Mouse (Mus musculus): ENCODE measurements around the gene Arl15. TPM values are rescaled to one million over a fixed set of nuclear protein-coding genes. Genes with fewer than 3 reads are reported as not detected.
A peak's percentile ranks its signal among the peaks of the same experiment; 100 is the strongest.

Arl15 gene
- polyA plus RNA-seq, 1 experiment from 2014 or later, result 14.2 TPM

DNA sequence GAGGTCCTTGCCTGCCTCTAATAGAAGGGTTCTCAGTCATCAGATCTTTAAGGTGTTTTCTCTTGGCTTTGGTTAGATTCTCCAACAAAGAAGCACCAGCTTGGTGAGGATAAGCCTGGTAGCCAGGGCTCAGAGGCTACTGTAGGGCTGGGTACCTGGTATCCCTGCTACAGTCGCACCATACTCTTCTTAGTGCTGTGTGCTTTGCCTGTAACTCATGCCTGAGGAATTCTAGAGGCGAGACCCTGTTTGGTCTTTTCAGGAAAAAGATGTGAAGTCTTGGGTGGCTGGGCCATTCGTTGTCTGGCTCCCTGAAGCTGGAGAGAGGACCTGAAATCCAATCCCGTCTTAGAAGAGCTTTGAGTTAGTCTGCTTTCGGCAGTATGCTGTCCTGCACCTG is 93.8 kb downstream of the Arl15 start:
- peaks cover 32% of the 10 kb centered on the region for H3K4me1 ChIP-seq
- no peak overlapping the region for H3K9ac ChIP-seq
- no peaks in the 10 kb centered on the region for H3K9me3 ChIP-seq (replicated peaks)
- H3K36me3 ChIP-seq, result no peaks in the 10 kb centered on the region
- H3K27me3 ChIP-seq, result peaks cover 4% of the 10 kb centered on the region; the same call in 1 of the 2 replicates
- H3K4me3 ChIP-seq, result no peak overlapping the region
- H3K4me2 ChIP-seq (replicated peaks), result no peak overlapping the region
- ATAC-seq (ENCODE audit: low FRiP score), result no peak
- WGBS, result 49% methylated on average over 5 of the region's 5 CpGs
- no peak overlapping the region for H3K27ac ChIP-seq

GRCm38 (mm10) chr13:113888704-113889103 is 94.4 kb downstream of the Arl15 start:
- Histone ChIP-seq H3K9me3 (replicated peaks) (no peaks in the 10 kb centered on the region), H3K4me1 (peaks cover 32% of the 10 kb centered on the region), H3K4me2 (replicated peaks) (peak overlapping the region; percentile 36), H3K36me3 (no peaks in the 10 kb centered on the region), H3K27me3 (peaks cover 4% of the 10 kb centered on the region; the same call in 1 of the 2 replicates), H3K9ac (no peak overlapping the region), H3K4me3 (no peak overlapping the region), H3K27ac (no peak overlapping the region)
- peak; percentile 46; the same call in 1 of the 2 replicates for ATAC-seq (ENCODE audit: low FRiP score)
- WGBS, result 27% methylated on average over 16 of the region's 16 CpGs

GRCm38 (mm10) chr13:113889140-113890055 is 95.1 kb downstream of the Arl15 start:
- H3K27me3 ChIP-seq, result peaks cover 4% of the 10 kb centered on the region; the same call in 1 of the 2 replicates
- no peak overlapping the region for H3K4me3 ChIP-seq
- WGBS, result 65% methylated on average over 24 of the region's 24 CpGs
- no peak overlapping the region for H3K27ac ChIP-seq
- ATAC-seq (ENCODE audit: low FRiP score), result 0 out of 2 replicates have a peak, but pooled peaks have one; percentile 3
- H3K9ac ChIP-seq, result no peak overlapping the region
- H3K4me2 ChIP-seq (replicated peaks), result peak overlapping the region; percentile 36
- H3K4me1 ChIP-seq, result peaks cover 32% of the 10 kb centered on the region
- H3K36me3 ChIP-seq, result no peaks in the 10 kb centered on the region
- H3K9me3 ChIP-seq (replicated peaks), result no peaks in the 10 kb centered on the region

DNA sequence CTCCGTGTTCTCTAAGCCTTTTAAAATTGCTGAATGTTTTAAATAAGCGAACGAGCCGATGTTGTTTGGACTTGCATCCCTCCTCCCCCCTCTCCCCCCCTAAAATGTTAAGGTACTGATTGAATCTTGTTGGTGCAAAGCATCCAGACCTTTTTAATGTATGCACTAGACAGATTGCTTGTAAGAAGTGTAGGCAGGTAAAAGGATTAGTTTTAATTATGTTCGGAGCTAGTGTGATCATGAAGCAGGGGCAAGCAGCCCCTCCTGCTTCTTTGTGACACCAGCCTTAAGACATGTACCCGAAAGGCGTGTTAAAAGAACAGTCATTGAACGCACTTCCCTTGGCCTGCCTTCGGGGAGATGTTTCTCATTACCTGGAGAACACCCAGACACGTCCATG is 102.4 kb downstream of the Arl15 start:
- Histone ChIP-seq H3K27ac (no peak overlapping the region), H3K36me3 (no peaks in the 10 kb centered on the region), H3K4me2 (replicated peaks) (no peak overlapping the region), H3K4me3 (no peak overlapping the region), H3K9ac (no peak overlapping the region), H3K9me3 (replicated peaks) (no peaks in the 10 kb centered on the region), H3K27me3 (no peaks in the 10 kb centered on the region), H3K4me1 (no peaks in the 10 kb centered on the region)
- no peak for ATAC-seq (ENCODE audit: low FRiP score)
- 85% methylated on average over 10 of the region's 10 CpGs for WGBS

DNA sequence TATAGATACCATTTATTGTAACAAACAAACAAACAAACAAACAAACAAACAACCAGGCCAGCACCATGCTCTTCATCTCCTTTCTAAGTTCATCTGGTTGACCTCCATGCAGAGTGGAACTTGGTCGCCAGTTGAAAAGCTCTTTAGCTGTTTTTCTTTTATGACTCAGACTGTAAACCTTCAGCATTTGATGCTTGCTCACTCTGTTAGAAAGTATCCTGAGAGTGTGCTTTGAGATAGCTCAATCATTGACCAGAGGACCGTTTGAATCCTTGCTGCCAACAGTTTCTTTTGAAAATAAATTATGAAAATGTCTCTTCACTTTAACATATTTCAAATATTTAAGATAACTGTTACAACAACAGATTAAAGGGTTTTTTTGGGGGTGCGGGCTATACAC is 103.2 kb downstream of the Arl15 start:
- H3K27me3 ChIP-seq, result no peaks in the 10 kb centered on the region
- no peak overlapping the region for H3K4me3 ChIP-seq
- no peak overlapping the region for H3K27ac ChIP-seq
- no peaks in the 10 kb centered on the region for H3K36me3 ChIP-seq
- H3K9me3 ChIP-seq (replicated peaks), result no peaks in the 10 kb centered on the region
- H3K4me1 ChIP-seq, result no peaks in the 10 kb centered on the region
- ATAC-seq (ENCODE audit: low FRiP score), result no peak
- H3K9ac ChIP-seq, result no peak overlapping the region
- H3K4me2 ChIP-seq (replicated peaks), result no peak overlapping the region
- WGBS, result 92% methylated on average over 3 of the region's 3 CpGs

GRCm38 (mm10) chr13:113897951-113898350 is 103.6 kb downstream of the Arl15 start:
- no peaks in the 10 kb centered on the region for H3K4me1 ChIP-seq
- no peak overlapping the region for H3K4me3 ChIP-seq
- H3K36me3 ChIP-seq, result no peaks in the 10 kb centered on the region
- H3K27me3 ChIP-seq, result no peaks in the 10 kb centered on the region
- H3K27ac ChIP-seq, result no peak overlapping the region
- WGBS, result 93% methylated on average over 9 of the region's 9 CpGs
- no peak overlapping the region for H3K9ac ChIP-seq
- no peaks in the 10 kb centered on the region for H3K9me3 ChIP-seq (replicated peaks)
- no peak overlapping the region for H3K4me2 ChIP-seq (replicated peaks)
- ATAC-seq (ENCODE audit: low FRiP score), result no peak

- WGBS, result 92% methylated on average over 11 of the region's 11 CpGs
These were observed 106.8 kb downstream of the Arl15 start for GRCm38 (mm10) chr13:113901001-113901545.

DNA sequence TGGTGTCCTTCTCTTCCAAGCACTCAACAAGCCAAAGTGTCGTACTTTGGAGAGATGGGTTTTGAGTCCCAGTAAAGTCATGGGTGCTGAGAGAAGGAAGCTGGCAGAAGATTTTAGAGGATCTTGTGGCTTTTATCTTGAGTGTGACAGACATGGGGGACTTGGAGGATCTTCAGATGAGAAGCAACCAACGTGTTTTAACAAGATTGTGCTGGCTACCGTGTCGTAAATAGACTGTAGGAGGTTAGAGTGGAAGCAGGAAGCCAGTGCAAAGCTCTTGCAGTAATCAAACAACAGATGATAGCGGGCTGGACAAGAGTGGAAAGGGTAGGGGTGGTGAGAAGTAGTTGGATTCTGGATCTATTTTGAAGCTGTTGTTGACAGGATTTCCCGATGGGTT is 109.0 kb downstream of the Arl15 start:
- Histone ChIP-seq H3K4me1 (no peaks in the 10 kb centered on the region), H3K9ac (no peak overlapping the region), H3K4me2 (replicated peaks) (no peak overlapping the region), H3K9me3 (replicated peaks) (no peaks in the 10 kb centered on the region), H3K36me3 (no peaks in the 10 kb centered on the region), H3K4me3 (no peak overlapping the region), H3K27ac (no peak overlapping the region), H3K27me3 (no peaks in the 10 kb centered on the region)
- no peak for ATAC-seq (ENCODE audit: low FRiP score)
- WGBS, result 90% methylated on average over 6 of the region's 6 CpGs

More at GRCm38 (mm10) chr13:113901001-113901545, 106.8 kb downstream of the Arl15 start:
- ATAC-seq (ENCODE audit: low FRiP score), result no peak
- Histone ChIP-seq H3K36me3 (no peaks in the 10 kb centered on the region), H3K4me3 (no peak overlapping the region), H3K4me1 (no peaks in the 10 kb centered on the region), H3K9ac (no peak overlapping the region), H3K4me2 (replicated peaks) (no peak overlapping the region), H3K27ac (no peak overlapping the region), H3K9me3 (replicated peaks) (no peaks in the 10 kb centered on the region), H3K27me3 (no peaks in the 10 kb centered on the region)

GRCm38 (mm10) chr13:113911986-113912519 is 117.7 kb downstream of the Arl15 start:
- Histone ChIP-seq H3K27ac (no peak overlapping the region), H3K4me2 (replicated peaks) (no peak overlapping the region), H3K9me3 (replicated peaks) (no peaks in the 10 kb centered on the region), H3K27me3 (no peaks in the 10 kb centered on the region), H3K9ac (no peak overlapping the region), H3K36me3 (no peaks in the 10 kb centered on the region), H3K4me3 (no peak overlapping the region), H3K4me1 (peaks cover 11% of the 10 kb centered on the region)
- 45% methylated on average over 11 of the region's 11 CpGs for WGBS
- no peak for ATAC-seq (ENCODE audit: low FRiP score)

DNA sequence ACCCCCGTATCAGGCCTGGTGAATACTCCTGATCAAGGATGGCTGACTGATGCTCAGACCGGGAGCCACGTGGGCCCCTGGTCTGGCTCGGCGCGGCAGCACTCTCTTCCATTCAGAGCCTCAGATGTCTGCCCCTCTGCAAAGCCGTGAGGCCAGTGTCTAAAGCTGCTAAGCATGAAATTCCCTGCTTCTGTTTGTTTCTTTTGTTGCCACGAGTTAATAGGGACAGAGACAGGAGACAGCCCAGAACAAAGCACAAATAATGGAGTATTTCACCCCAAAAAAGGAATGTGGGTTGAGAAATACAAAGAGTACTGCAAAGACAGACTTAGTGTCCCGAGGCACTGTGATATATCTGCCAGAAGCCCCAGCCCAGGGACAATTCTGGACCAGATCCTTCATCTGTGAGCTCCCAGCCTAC is 120.3 kb downstream of the Arl15 start:
- H3K36me3 ChIP-seq, result no peaks in the 10 kb centered on the region
- no peak overlapping the region for H3K9ac ChIP-seq
- ATAC-seq (ENCODE audit: low FRiP score), result peak; percentile 54
- no peaks in the 10 kb centered on the region for H3K27me3 ChIP-seq
- H3K4me1 ChIP-seq, result peaks cover 29% of the 10 kb centered on the region
- H3K9me3 ChIP-seq (replicated peaks), result no peaks in the 10 kb centered on the region
- WGBS, result 12% methylated on average over 9 of the region's 9 CpGs
- no peak overlapping the region for H3K27ac ChIP-seq
- no peak overlapping the region for H3K4me3 ChIP-seq
- no peak overlapping the region for H3K4me2 ChIP-seq (replicated peaks)

- Histone ChIP-seq H3K4me3 (no peak overlapping the region), H3K27ac (no peak overlapping the region), H3K36me3 (no peaks in the 10 kb centered on the region), H3K4me1 (peaks cover 29% of the 10 kb centered on the region), H3K4me2 (replicated peaks) (no peak overlapping the region), H3K9me3 (replicated peaks) (no peaks in the 10 kb centered on the region), H3K9ac (no peak overlapping the region), H3K27me3 (no peaks in the 10 kb centered on the region)
- ATAC-seq (ENCODE audit: low FRiP score), result no peak
- 83% methylated on average over 14 of the region's 14 CpGs for WGBS
These were observed 121.4 kb downstream of the Arl15 start for GRCm38 (mm10) chr13:113915700-113916099.

DNA sequence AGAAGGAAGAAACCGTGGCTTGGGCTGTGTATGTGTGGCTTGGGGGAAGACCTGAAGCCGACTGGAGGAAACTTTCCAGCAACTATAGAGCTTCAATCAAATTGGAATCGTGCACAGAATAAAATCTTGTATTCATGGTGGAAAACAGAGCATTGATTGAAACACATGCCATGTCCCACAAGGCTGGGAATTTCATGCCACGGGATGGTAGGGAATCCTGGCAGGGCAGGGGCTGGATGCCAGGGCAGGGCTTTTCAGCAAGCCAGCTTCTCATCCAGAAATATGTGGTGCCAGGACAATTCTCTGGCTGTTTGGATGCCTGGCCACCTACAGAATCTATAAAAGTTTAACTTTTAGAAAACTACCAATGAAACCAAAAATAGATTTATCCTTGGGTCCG is 122.5 kb downstream of the Arl15 start:
- Histone ChIP-seq H3K36me3 (no peaks in the 10 kb centered on the region), H3K27me3 (no peaks in the 10 kb centered on the region), H3K4me1 (peaks cover 29% of the 10 kb centered on the region), H3K4me2 (replicated peaks) (no peak overlapping the region), H3K9ac (no peak overlapping the region), H3K27ac (no peak overlapping the region), H3K4me3 (no peak overlapping the region), H3K9me3 (replicated peaks) (no peaks in the 10 kb centered on the region)
- WGBS, result 76% methylated on average over 5 of the region's 5 CpGs
- no peak for ATAC-seq (ENCODE audit: low FRiP score)

Measured in hindbrain, embryonic 12.5 days (tissue).